Mouse (Mus musculus) bone marrow macrophage, adult 2 months (primary cell): ENCODE data around the gene Lsm14b. TPM values are rescaled to one million over a fixed set of nuclear protein-coding genes. Genes with fewer than 3 reads are reported as not detected.

Source experiments
- H3K27ac ChIP-seq: 2 replicates; pipeline ENCODE4 v1.5.1; 2012; ENCODE audit warnings: low read depth, low read length; ENCODE audit not compliant: insufficient read depth
- H3K4me1 ChIP-seq: 2 replicates; pipeline ENCODE4 v1.6.1; 2012; ENCODE audit warnings: low read length; ENCODE audit not compliant: control insufficient read depth, insufficient read depth
- H3K4me3 ChIP-seq: 2 replicates; pipeline ENCODE4 v1.5.1; 2012; ENCODE audit warnings: mild to moderate bottlenecking, low read length, moderate library complexity; ENCODE audit not compliant: insufficient read depth
- CTCF ChIP-seq: IDR thresholded peaks from 2 replicates; pipeline ENCODE4 v1.5.1; 2012; ENCODE audit warnings: low read depth, mild to moderate bottlenecking, low read length, moderate library complexity
- POLR2A ChIP-seq: IDR thresholded peaks from 2 replicates; pipeline ENCODE4 v1.6.1; 2012; ENCODE audit warnings: mild to moderate bottlenecking, low read depth, low read length, borderline replicate concordance
- polyA plus RNA-seq: library from polyadenylated mRNA; stranded (reverse); fragments of >200 nt; gene quantifications from 2 replicates; pipeline ENCODE4 v1.2.4, GENCODE M21; 2012; ENCODE audit not compliant: missing spikeins, insufficient read depth, insufficient read length

Gene Lsm14b
- polyA plus RNA-seq, 1 experiment, result 26.2 TPM

- peaks cover 7% of the 10 kb centered on the region for H3K4me1 ChIP-seq
- no peak for TF ChIP-seq CTCF
- no peak for TF ChIP-seq POLR2A
- no peak overlapping the region for H3K4me3 ChIP-seq
- H3K27ac ChIP-seq, result no peak overlapping the region
These were observed 48.1 kb downstream of the Lsm14b start for GRCm38 (mm10) chr2:180072886-180073285.

GRCm38 (mm10) chr2:180077622-180078021 is 52.8 kb downstream of the Lsm14b start:
- Histone ChIP-seq H3K4me1 (no peaks in the 10 kb centered on the region), H3K4me3 (no peak overlapping the region), H3K27ac (no peak overlapping the region)
- no peak for TF ChIP-seq CTCF
- no peak for TF ChIP-seq POLR2A

- Histone ChIP-seq H3K4me3 (no peak overlapping the region), H3K4me1 (no peaks in the 10 kb centered on the region)
- TF ChIP-seq CTCF (no peak), POLR2A (no peak)
These were observed 55.9 kb downstream of the Lsm14b start for GRCm38 (mm10) chr2:180080680-180081079.

GRCm38 (mm10) chr2:180083063-180083462 is 58.3 kb downstream of the Lsm14b start:
- no peaks in the 10 kb centered on the region for H3K4me1 ChIP-seq
- no peak overlapping the region for H3K4me3 ChIP-seq
- TF ChIP-seq POLR2A (no peak), CTCF (no peak)
- H3K27ac ChIP-seq, result no peak overlapping the region

More at GRCm38 (mm10) chr2:180080680-180081079, 55.9 kb downstream of the Lsm14b start:
- no peak overlapping the region for H3K27ac ChIP-seq

GRCm38 (mm10) chr2:180084565-180084964 is 59.8 kb downstream of the Lsm14b start:
- Histone ChIP-seq H3K4me3 (no peak overlapping the region), H3K4me1 (no peaks in the 10 kb centered on the region), H3K27ac (no peak overlapping the region)
- TF ChIP-seq CTCF, result no peak
- TF ChIP-seq POLR2A, result no peak

Other genes starting within 250 kb of the Lsm14b start
- 16.8 and 17.2 TPM in 2 replicates for gene Taf4, start 48.3 kb upstream of the Lsm14b start, polyA plus RNA-seq
- 150 and 155 TPM in 2 replicates for gene Psma7, start 17.4 kb downstream of the Lsm14b start, polyA plus RNA-seq
- 4.0 and 5.7 TPM in 2 replicates for gene Ss18l1, start 17.5 kb downstream of the Lsm14b start, polyA plus RNA-seq
- 10.3 and 11.7 TPM in 2 replicates for gene Mtg2, start 45.6 kb downstream of the Lsm14b start, polyA plus RNA-seq
- gene Hrh3, start 79.5 kb downstream of the Lsm14b start, polyA plus RNA-seq, result not detected in 2 replicates
- 21.3 and 25.0 TPM in 2 replicates for gene Osbpl2, start 94.3 kb downstream of the Lsm14b start, polyA plus RNA-seq
- 62.1 and 71.4 TPM in 2 replicates for gene Adrm1, start 146.5 kb downstream of the Lsm14b start, polyA plus RNA-seq
- 0.12 and 0.45 TPM in 2 replicates for gene Lama5, start 200.9 kb downstream of the Lsm14b start, polyA plus RNA-seq
- gene Rps21, start 232.4 kb downstream of the Lsm14b start, polyA plus RNA-seq, result 1,564 and 1,592 TPM in 2 replicates
- gene Cables2, start 248.5 kb downstream of the Lsm14b start, polyA plus RNA-seq, result 10.3 and 11.1 TPM in 2 replicates